8 mouse cellular contexts compared by ENCODE assay signal in genomic region chrX:137049060-137049424, GRCm38 (mm10). TPM values are rescaled to one million over a fixed set of nuclear protein-coding genes. Genes with fewer than 3 reads are reported as not detected.
DNase-seq lines count a peak whose midpoint lies in the region; ATAC-seq lines count a peak whose summit lies in the region.

No protein-coding gene starts in this region.

- H3K4me2 ChIP-seq in embryonic facial prominence, embryonic 11.5 days (ENCODE audit: low read depth, low read length): peak overlapping the region; percentile 50; the same call in 1 of the 2 replicates
- peak overlapping the region; percentile 58 for H3K4me2 ChIP-seq in hindbrain, embryonic 14.5 days (replicated peaks)
- H3K4me2 ChIP-seq in midbrain, embryonic 15.5 days: peak overlapping the region; percentile 63

- no peaks in the 10 kb centered on the region for H3K36me3 ChIP-seq in embryonic facial prominence, embryonic 11.5 days (replicated peaks; ENCODE audit: control insufficient read depth, insufficient read depth, low read depth, low read length)
- no peaks in the 10 kb centered on the region for H3K36me3 ChIP-seq in hindbrain, embryonic 14.5 days (replicated peaks; ENCODE audit: control insufficient read depth, insufficient read depth)
- H3K36me3 ChIP-seq in midbrain, embryonic 15.5 days (replicated peaks): no peaks in the 10 kb centered on the region

- H3K4me3 ChIP-seq in embryonic facial prominence, embryonic 11.5 days (ENCODE audit: low read depth, low read length): peak overlapping the region; percentile 63
- H3K4me3 ChIP-seq in hindbrain, embryonic 14.5 days (replicated peaks; ENCODE audit: low read length): peak overlapping the region; percentile 66
- H3K4me3 ChIP-seq in midbrain, embryonic 15.5 days: peak overlapping the region; percentile 71

- H3K9me3 ChIP-seq in embryonic facial prominence, embryonic 11.5 days (replicated peaks; ENCODE audit: control insufficient read depth, low read length): no peaks in the 10 kb centered on the region
- H3K9me3 ChIP-seq in hindbrain, embryonic 14.5 days (ENCODE audit: control insufficient read depth, low read length): no peaks in the 10 kb centered on the region
- H3K9me3 ChIP-seq in midbrain, embryonic 15.5 days: no peaks in the 10 kb centered on the region

- H3K4me1 ChIP-seq in embryonic facial prominence, embryonic 11.5 days (ENCODE audit: control insufficient read depth, insufficient read depth, low read length): no peaks in the 10 kb centered on the region
- 0 out of 2 replicates have a peak, but pooled peaks cover 6% of the 10 kb centered on the region for H3K4me1 ChIP-seq in hindbrain, embryonic 14.5 days (replicated peaks; ENCODE audit: control insufficient read depth, insufficient read depth, low read length)
- peaks cover 4% of the 10 kb centered on the region for H3K4me1 ChIP-seq in midbrain, embryonic 15.5 days

- WGBS in embryonic facial prominence, embryonic 11.5 days: 27% methylated on average over 10 of the region's 11 CpGs
- WGBS in hindbrain, embryonic 14.5 days: 13% methylated on average over 9 of the region's 11 CpGs
- WGBS in midbrain, embryonic 15.5 days: 20% methylated on average over 8 of the region's 11 CpGs

- H3K27me3 ChIP-seq in embryonic facial prominence, embryonic 11.5 days (ENCODE audit: control insufficient read depth, insufficient read depth, low read length): 0 out of 2 replicates have a peak, but pooled peaks cover 2% of the 10 kb centered on the region
- H3K27me3 ChIP-seq in hindbrain, embryonic 14.5 days (ENCODE audit: control insufficient read depth, insufficient read depth, low read length): no peaks in the 10 kb centered on the region
- H3K27me3 ChIP-seq in midbrain, embryonic 15.5 days (replicated peaks): no peaks in the 10 kb centered on the region

- DNase-seq in layer of hippocampus, adult 11-12 months (ENCODE audit: low spot score): peak; percentile 3
- DNase-seq in layer of hippocampus, postnatal 25 days (ENCODE audit: extremely low spot score in 1 of 2, low spot score in 1 of 2): no peak
- peak; percentile 1 for DNase-seq in embryonic facial prominence, embryonic 11.5 days (ENCODE audit: low spot score)
- no peak for DNase-seq in hindbrain, embryonic 14.5 days (ENCODE audit: low spot score)
- DNase-seq in ovary, adult 18-20 months (ENCODE audit: low spot score): no peak
- DNase-seq in cerebellum, postnatal 36 days: no peak
- DNase-seq in urinary bladder, postnatal 10 days (ENCODE audit: low spot score): no peak

- no peak; the same call in 1 of the 2 replicates for ATAC-seq in embryonic facial prominence, embryonic 11.5 days (replicated peaks; ENCODE audit: insufficient number of reproducible peaks, low FRiP score, low TSS enrichment, low read depth)
- ATAC-seq in hindbrain, embryonic 14.5 days (ENCODE audit: low FRiP score): no peak; the same call in 1 of the 2 replicates
- no peak; the same call in 1 of the 2 replicates for ATAC-seq in midbrain, embryonic 15.5 days (replicated peaks)

- H3K27ac ChIP-seq in embryonic facial prominence, embryonic 11.5 days (replicated peaks; ENCODE audit: low read depth, low read length): no peak overlapping the region
- no peak overlapping the region for H3K27ac ChIP-seq in hindbrain, embryonic 14.5 days
- peak overlapping the region; percentile 69 for H3K27ac ChIP-seq in midbrain, embryonic 15.5 days

- H3K9ac ChIP-seq in embryonic facial prominence, embryonic 11.5 days (replicated peaks; ENCODE audit: low read length): no peak overlapping the region
- peak overlapping the region; percentile 66 for H3K9ac ChIP-seq in hindbrain, embryonic 14.5 days
- peak overlapping the region; percentile 61 for H3K9ac ChIP-seq in midbrain, embryonic 15.5 days

RNA-seq across cellular contexts. Expression of gene Fam199x, which starts 0.4 kb away (rescaled TPM):
- total RNA-seq in layer of hippocampus, postnatal 25 days (2021): 1 to 10 TPM; 7.6 to 8.8 TPM
- polyA plus RNA-seq in embryonic facial prominence, embryonic 11.5 days (2014; fragmentation: Nextera tagmentation; extraction: Ambion mirVana): 14.7 and 16.6 TPM in 2 replicates
- polyA plus RNA-seq in hindbrain, embryonic 14.5 days (2014; fragmentation: Nextera tagmentation; extraction: Ambion mirVana): 10.9 and 11.5 TPM in 2 replicates
- 8.5 and 9.4 TPM in 2 replicates for polyA plus RNA-seq in midbrain, embryonic 15.5 days (2015; fragmentation: Nextera tagmentation; extraction: Ambion mirVana)

RNA-seq across cellular contexts. Expression of gene Slc25a53, which starts 10.9 kb away (rescaled TPM):
- total RNA-seq in layer of hippocampus, postnatal 25 days (2021): 10 to 100 TPM; 24.3 to 33.0 TPM
- polyA plus RNA-seq in embryonic facial prominence, embryonic 11.5 days (2014; fragmentation: Nextera tagmentation; extraction: Ambion mirVana): 13.4 TPM in 2 replicates
- polyA plus RNA-seq in hindbrain, embryonic 14.5 days (2014; fragmentation: Nextera tagmentation; extraction: Ambion mirVana): 12.9 and 15.9 TPM in 2 replicates
- polyA plus RNA-seq in midbrain, embryonic 15.5 days (2015; fragmentation: Nextera tagmentation; extraction: Ambion mirVana): 14.3 and 15.2 TPM in 2 replicates

RNA-seq across cellular contexts. Expression of gene Zcchc18, which starts 56.1 kb away (rescaled TPM):
- total RNA-seq in layer of hippocampus, postnatal 25 days (2021): 100 to 1,000 TPM; 243 to 253 TPM
- 59.5 and 61.3 TPM in 2 replicates for polyA plus RNA-seq in embryonic facial prominence, embryonic 11.5 days (2014; fragmentation: Nextera tagmentation; extraction: Ambion mirVana)
- 372 and 450 TPM in 2 replicates for polyA plus RNA-seq in hindbrain, embryonic 14.5 days (2014; fragmentation: Nextera tagmentation; extraction: Ambion mirVana)
- polyA plus RNA-seq in midbrain, embryonic 15.5 days (2015; fragmentation: Nextera tagmentation; extraction: Ambion mirVana): 413 and 428 TPM in 2 replicates

Comparison
In these comparisons a context has a peak if more than half of its experiments do, and no peak if none do; other contexts are left out.
1. DNase-seq: peak in layer of hippocampus, adult 11-12 months (single experiment) and embryonic facial prominence, embryonic 11.5 days (single experiment); none in layer of hippocampus, postnatal 25 days (0 of 2), hindbrain, embryonic 14.5 days (single experiment), ovary, adult 18-20 months (single experiment), cerebellum, postnatal 36 days (0 of 2) and urinary bladder, postnatal 10 days (single experiment).
2. Peak in every context shown above with its lines, with median percentiles within 50 percentile points of each other: H3K4me2 ChIP-seq and H3K4me3 ChIP-seq.